Mouse (Mus musculus): ENCODE data around the gene Cdiptos. TPM values are rescaled to one million over a fixed set of nuclear protein-coding genes. Genes with fewer than 3 reads are reported as not detected.

Gene Cdiptos
- polyA plus RNA-seq, 1 experiment from 2014 or later: 2.8 TPM

- 91% methylated on average over 2 of the region's 2 CpGs for WGBS
- H3K36me3 ChIP-seq (ENCODE audit: insufficient read depth, low read length): 0 out of 2 replicates have a peak, but pooled peaks cover 4% of the 10 kb centered on the region
- DNase-seq (ENCODE audit: low spot score) (no peak), ATAC-seq (replicated peaks; ENCODE audit: low FRiP score, low read depth) (no peak)
- H3K27ac ChIP-seq: no peak overlapping the region
- no peak overlapping the region for H3K9ac ChIP-seq (ENCODE audit: low read depth, low read length)
- H3K27me3 ChIP-seq (ENCODE audit: insufficient read depth, low read length): no peaks in the 10 kb centered on the region
- H3K4me3 ChIP-seq (replicated peaks; ENCODE audit: low read depth, low read length): no peak overlapping the region
- H3K4me2 ChIP-seq (ENCODE audit: low read length): no peak overlapping the region
- no peak for TF ChIP-seq CTCF (IDR thresholded peaks at IDR 0.05; ENCODE audit: low read depth)
- H3K9me3 ChIP-seq (replicated peaks; ENCODE audit: low read length): no peaks in the 10 kb centered on the region
- H3K4me1 ChIP-seq (replicated peaks; ENCODE audit: insufficient read depth, low read length): peaks cover 20% of the 10 kb centered on the region; the same call in 1 of the 2 replicates
These were observed 35.2 kb upstream of the Cdiptos start for GRCm38 (mm10) chr7:127011051-127011450.

GRCm38 (mm10) chr7:127009307-127010085 lies 33.6 kb upstream of the Cdiptos start:
- TF ChIP-seq CTCF (IDR thresholded peaks at IDR 0.05; ENCODE audit: low read depth): no peak
- WGBS: 73% methylated on average over 17 of the region's 17 CpGs
- 0 out of 2 replicates have a peak, but pooled peaks cover 4% of the 10 kb centered on the region for H3K36me3 ChIP-seq (ENCODE audit: insufficient read depth, low read length)
- H3K27me3 ChIP-seq (ENCODE audit: insufficient read depth, low read length): no peaks in the 10 kb centered on the region
- no peak for DNase-seq (ENCODE audit: low spot score)
- H3K27ac ChIP-seq: peak overlapping the region; percentile 83
- H3K9me3 ChIP-seq (replicated peaks; ENCODE audit: low read length): no peaks in the 10 kb centered on the region
- ATAC-seq (replicated peaks; ENCODE audit: low FRiP score, low read depth): no peak
- H3K9ac ChIP-seq (ENCODE audit: low read depth, low read length): peak overlapping the region; percentile 56; the same call in 1 of the 2 replicates
- no peak overlapping the region for H3K4me2 ChIP-seq (ENCODE audit: low read length)
- H3K4me1 ChIP-seq (replicated peaks; ENCODE audit: insufficient read depth, low read length): peaks cover 16% of the 10 kb centered on the region; the same call in 1 of the 2 replicates
- no peak overlapping the region for H3K4me3 ChIP-seq (replicated peaks; ENCODE audit: low read depth, low read length)

- TF ChIP-seq CTCF (IDR thresholded peaks at IDR 0.05; ENCODE audit: low read depth): no peak
- 0 out of 2 replicates have a peak, but pooled peaks cover 3% of the 10 kb centered on the region for H3K36me3 ChIP-seq (ENCODE audit: insufficient read depth, low read length)
- H3K4me3 ChIP-seq (replicated peaks; ENCODE audit: low read depth, low read length): no peak overlapping the region
- ATAC-seq (replicated peaks; ENCODE audit: low FRiP score, low read depth) (peak; percentile 86), DNase-seq (ENCODE audit: low spot score) (peak; percentile 89)
- H3K4me1 ChIP-seq (replicated peaks; ENCODE audit: insufficient read depth, low read length): peaks cover 11% of the 10 kb centered on the region; the same call in 1 of the 2 replicates
- peak overlapping the region; percentile 56; the same call in 1 of the 2 replicates for H3K9ac ChIP-seq (ENCODE audit: low read depth, low read length)
- no peaks in the 10 kb centered on the region for H3K9me3 ChIP-seq (replicated peaks; ENCODE audit: low read length)
- H3K4me2 ChIP-seq (ENCODE audit: low read length): no peak overlapping the region
- H3K27me3 ChIP-seq (ENCODE audit: insufficient read depth, low read length): no peaks in the 10 kb centered on the region
- H3K27ac ChIP-seq: peak overlapping the region; percentile 83
- 33% methylated on average over 9 of the region's 9 CpGs for WGBS
These were observed 32.5 kb upstream of the Cdiptos start for GRCm38 (mm10) chr7:127008239-127009019.

GRCm38 (mm10) chr7:127007313-127008024 lies 31.6 kb upstream of the Cdiptos start:
- Histone ChIP-seq H3K9me3 (replicated peaks; ENCODE audit: low read length) (no peaks in the 10 kb centered on the region), H3K4me1 (replicated peaks; ENCODE audit: insufficient read depth, low read length) (peaks cover 9% of the 10 kb centered on the region; the same call in 1 of the 2 replicates), H3K9ac (ENCODE audit: low read depth, low read length) (no peak overlapping the region), H3K4me3 (replicated peaks; ENCODE audit: low read depth, low read length) (no peak overlapping the region), H3K36me3 (ENCODE audit: insufficient read depth, low read length) (no peaks in the 10 kb centered on the region), H3K27me3 (ENCODE audit: insufficient read depth, low read length) (no peaks in the 10 kb centered on the region), H3K4me2 (ENCODE audit: low read length) (no peak overlapping the region), H3K27ac (no peak overlapping the region)
- 80% methylated on average over 6 of the region's 6 CpGs for WGBS
- ATAC-seq (replicated peaks; ENCODE audit: low FRiP score, low read depth) (no peak), DNase-seq (ENCODE audit: low spot score) (no peak)
- TF ChIP-seq CTCF (IDR thresholded peaks at IDR 0.05; ENCODE audit: low read depth): no peak

- peak; percentile 42 for TF ChIP-seq CTCF (IDR thresholded peaks at IDR 0.05; ENCODE audit: low read depth)
- WGBS: 83% methylated on average over 4 of the region's 4 CpGs
- Histone ChIP-seq H3K4me3 (replicated peaks; ENCODE audit: low read depth, low read length) (no peak overlapping the region), H3K27me3 (ENCODE audit: insufficient read depth, low read length) (no peaks in the 10 kb centered on the region), H3K4me2 (ENCODE audit: low read length) (no peak overlapping the region), H3K4me1 (replicated peaks; ENCODE audit: insufficient read depth, low read length) (peaks cover 8% of the 10 kb centered on the region; the same call in 1 of the 2 replicates), H3K27ac (no peak overlapping the region), H3K9ac (ENCODE audit: low read depth, low read length) (no peak overlapping the region), H3K36me3 (ENCODE audit: insufficient read depth, low read length) (no peaks in the 10 kb centered on the region), H3K9me3 (replicated peaks; ENCODE audit: low read length) (no peaks in the 10 kb centered on the region)
- ATAC-seq (replicated peaks; ENCODE audit: low FRiP score, low read depth) (no peak), DNase-seq (ENCODE audit: low spot score) (no peak)
These were observed 28.4 kb upstream of the Cdiptos start for GRCm38 (mm10) chr7:127004122-127004875.

All from kidney, postnatal 0 days (tissue).